Mouse (Mus musculus) testis, adult 2 months (tissue): Measurements from ENCODE around the gene Msl3l2.

ENCODE experiments used
- CTCF ChIP-seq: fragments of 200-500 bp; IDR thresholded peaks from 2 replicates; pipeline ENCODE4 v1.5.1; 2012; ENCODE audit warnings: low read depth, mild to moderate bottlenecking, inconsistent platforms, low read length, moderate library complexity; ENCODE audit not compliant: control insufficient read depth, insufficient read depth, insufficient replicate concordance
- POLR2A ChIP-seq: fragments of 200-500 bp; IDR thresholded peaks from 2 replicates; pipeline ENCODE4 v1.6.1; 2012; ENCODE audit warnings: low read depth, mild to moderate bottlenecking, inconsistent platforms, low read length, moderate library complexity; ENCODE audit not compliant: control insufficient read depth

- TF ChIP-seq CTCF = no peak
- no peak for TF ChIP-seq POLR2A
These were observed 50.2 kb downstream of the Msl3l2 start for GRCm38 (mm10) chr10:56156956-56157355.
